Comparison of ENCODE assay signal across 9 mouse cellular contexts in genomic region chr2:118509688-118510446, GRCm38 (mm10). TPM values are rescaled to one million over a fixed set of nuclear protein-coding genes. Genes with fewer than 3 reads are reported as not detected.
A peak's percentile ranks its signal among the peaks of the same experiment; 100 is the strongest.
DNase-seq lines count a peak whose midpoint lies in the region; ATAC-seq and TF ChIP-seq lines count a peak whose summit lies in the region.
"Had no signal": no experiment of that assay in that cellular context is flagged by ENCODE, and none has a peak within 500 bp of the region (broad histone marks: within the 10 kb centered on the region; RNA-seq: fewer than 3 reads in every experiment).

No protein-coding gene starts in this region.

- no peak for TF ChIP-seq EP300 in stomach, postnatal 0 days (optimal IDR thresholded peaks at IDR 0.05)

- no peak overlapping the region for H3K9ac ChIP-seq in midbrain, embryonic 16.5 days (ENCODE audit: low read depth, low read length)
- H3K9ac ChIP-seq in intestine, postnatal 0 days (ENCODE audit: low read depth, low read length), result 0 out of 2 replicates have a peak overlapping the region, but pooled peaks have one; percentile 1
- H3K9ac ChIP-seq in stomach, postnatal 0 days (ENCODE audit: low read length), result peak overlapping the region; percentile 41; the same call in 1 of the 2 replicates
- H3K9ac ChIP-seq: liver, embryonic 14.5 days had no signal

- H3K9me3 ChIP-seq in heart, embryonic 10.5 days, result no peaks in the 10 kb centered on the region
- no peaks in the 10 kb centered on the region for H3K9me3 ChIP-seq in midbrain, embryonic 10.5 days (replicated peaks)
- H3K9me3 ChIP-seq in midbrain, embryonic 16.5 days (replicated peaks; ENCODE audit: control insufficient read depth, low read length, poor library complexity, severe bottlenecking), result no peaks in the 10 kb centered on the region
- H3K9me3 ChIP-seq in intestine, postnatal 0 days (ENCODE audit: control insufficient read depth), result no peaks in the 10 kb centered on the region
- H3K9me3 ChIP-seq in stomach, postnatal 0 days (ENCODE audit: control insufficient read depth, low read length), result no peaks in the 10 kb centered on the region

- H3K36me3 ChIP-seq in heart, embryonic 10.5 days, result no peaks in the 10 kb centered on the region
- H3K36me3 ChIP-seq in midbrain, embryonic 10.5 days, result no peaks in the 10 kb centered on the region
- no peaks in the 10 kb centered on the region for H3K36me3 ChIP-seq in midbrain, embryonic 16.5 days (ENCODE audit: control insufficient read depth, insufficient read depth, low read length)
- no peaks in the 10 kb centered on the region for H3K36me3 ChIP-seq in intestine, postnatal 0 days (ENCODE audit: control insufficient read depth, insufficient read depth)
- no peaks in the 10 kb centered on the region for H3K36me3 ChIP-seq in stomach, postnatal 0 days (ENCODE audit: control insufficient read depth, insufficient read depth, low read length)

- H3K27ac ChIP-seq in heart, embryonic 10.5 days, result peak overlapping the region; percentile 85
- H3K27ac ChIP-seq in midbrain, embryonic 10.5 days (replicated peaks), result peak overlapping the region; percentile 89
- no peak overlapping the region for H3K27ac ChIP-seq in midbrain, embryonic 16.5 days (ENCODE audit: low read length)
- peak overlapping the region; percentile 15; the same call in 1 of the 2 replicates for H3K27ac ChIP-seq in intestine, postnatal 0 days (ENCODE audit: low read depth, low read length)
- H3K27ac ChIP-seq in stomach, postnatal 0 days (replicated peaks), result peak overlapping the region; percentile 45
- H3K27ac ChIP-seq: liver, embryonic 14.5 days had no signal

- TF ChIP-seq CTCF in intestine, postnatal 0 days (IDR thresholded peaks at IDR 0.05; ENCODE audit: low read depth), result no peak
- no peak for TF ChIP-seq CTCF in stomach, postnatal 0 days (IDR thresholded peaks at IDR 0.05; ENCODE audit: low read depth)

- H3K4me1 ChIP-seq in heart, embryonic 10.5 days, result peaks cover 17% of the 10 kb centered on the region
- H3K4me1 ChIP-seq in midbrain, embryonic 10.5 days, result peaks cover 37% of the 10 kb centered on the region
- H3K4me1 ChIP-seq in midbrain, embryonic 16.5 days (ENCODE audit: control insufficient read depth, insufficient read depth, low read length), result peaks cover 3% of the 10 kb centered on the region; the same call in 1 of the 2 replicates
- H3K4me1 ChIP-seq in intestine, postnatal 0 days (replicated peaks; ENCODE audit: control insufficient read depth, insufficient read depth, low read length), result no peaks in the 10 kb centered on the region; the same call in 1 of the 2 replicates
- H3K4me1 ChIP-seq in stomach, postnatal 0 days (replicated peaks; ENCODE audit: control insufficient read depth, insufficient read depth), result peaks cover 5% of the 10 kb centered on the region

- no peaks in the 10 kb centered on the region for H3K27me3 ChIP-seq in heart, embryonic 10.5 days (ENCODE audit: insufficient read depth, poor library complexity, severe bottlenecking)
- H3K27me3 ChIP-seq in midbrain, embryonic 10.5 days (ENCODE audit: low read depth, poor library complexity, severe bottlenecking), result peaks cover 11% of the 10 kb centered on the region
- H3K27me3 ChIP-seq in midbrain, embryonic 16.5 days (ENCODE audit: control insufficient read depth, insufficient read depth, low read depth, low read length), result no peaks in the 10 kb centered on the region
- H3K27me3 ChIP-seq in intestine, postnatal 0 days (replicated peaks; ENCODE audit: control insufficient read depth, insufficient read depth, low read length), result no peaks in the 10 kb centered on the region
- no peaks in the 10 kb centered on the region for H3K27me3 ChIP-seq in stomach, postnatal 0 days (ENCODE audit: control insufficient read depth, insufficient read depth, low read length)

- DNase-seq in heart, embryonic 10.5 days (ENCODE audit: low spot score), result no peak
- no peak for DNase-seq in heart, adult 11 months
- DNase-seq in midbrain, embryonic 10.5 days (ENCODE audit: low spot score), result no peak
- no peak for DNase-seq in stomach, postnatal 0 days (ENCODE audit: low spot score)
- DNase-seq in liver, result no peak

- WGBS in heart, embryonic 10.5 days, result 62% methylated on average over 8 of the region's 8 CpGs
- 59% methylated on average over 8 of the region's 8 CpGs for WGBS in midbrain, embryonic 10.5 days
- 43% methylated on average over 8 of the region's 8 CpGs for WGBS in midbrain, embryonic 16.5 days
- WGBS in intestine, postnatal 0 days, result 73% methylated on average over 7 of the region's 8 CpGs
- 62% methylated on average over 8 of the region's 8 CpGs for WGBS in stomach, postnatal 0 days

- no peak overlapping the region for H3K4me2 ChIP-seq in midbrain, embryonic 16.5 days (ENCODE audit: low read length)
- H3K4me2 ChIP-seq in intestine, postnatal 0 days (replicated peaks; ENCODE audit: low read depth), result peak overlapping the region; percentile 41
- no peak overlapping the region; the same call in 1 of the 2 replicates for H3K4me2 ChIP-seq in stomach, postnatal 0 days (replicated peaks; ENCODE audit: low read depth)

- ATAC-seq in midbrain, embryonic 16.5 days, result no peak
- ATAC-seq in intestine, postnatal 0 days, result no peak
- ATAC-seq in stomach, postnatal 0 days (ENCODE audit: low FRiP score, low TSS enrichment), result no peak
- no peak for ATAC-seq in frontal cortex, adult (ENCODE audit: low TSS enrichment)

- peak overlapping the region; percentile 25; the same call in 1 of the 2 replicates for H3K4me3 ChIP-seq in heart, embryonic 10.5 days
- H3K4me3 ChIP-seq in midbrain, embryonic 10.5 days, result peak overlapping the region; percentile 23
- no peak overlapping the region for H3K4me3 ChIP-seq in midbrain, embryonic 16.5 days (ENCODE audit: low read depth, low read length)
- no peak overlapping the region for H3K4me3 ChIP-seq in intestine, postnatal 0 days (ENCODE audit: low read depth, low read length)
- no peak overlapping the region for H3K4me3 ChIP-seq in stomach, postnatal 0 days (ENCODE audit: low read depth, low read length)

RNA-seq across cellular contexts. Expression of gene Srp14, which starts 30.4 kb away (rescaled TPM):
- polyA plus RNA-seq in heart, embryonic 10.5 days (2016; fragmentation: Nextera tagmentation; extraction: Ambion mirVana), result 209 and 232 TPM in 2 replicates
- polyA plus RNA-seq in midbrain, embryonic 10.5 days (2016; fragmentation: Nextera tagmentation; extraction: Ambion mirVana), result 261 and 272 TPM in 2 replicates
- polyA plus RNA-seq in midbrain, embryonic 16.5 days (2015; fragmentation: Nextera tagmentation; extraction: Ambion mirVana), result 306 and 312 TPM in 2 replicates
- 164 and 168 TPM in 2 replicates for polyA plus RNA-seq in intestine, postnatal 0 days (2015; fragmentation: Nextera tagmentation; extraction: Ambion mirVana)
- 175 and 180 TPM in 2 replicates for polyA plus RNA-seq in stomach, postnatal 0 days (2015; fragmentation: Nextera tagmentation; extraction: Ambion mirVana)

RNA-seq across cellular contexts. Expression of gene Bmf, which starts 39.6 kb away (rescaled TPM):
- polyA plus RNA-seq in heart, embryonic 10.5 days (2016; fragmentation: Nextera tagmentation; extraction: Ambion mirVana), result 2.5 and 3.7 TPM in 2 replicates
- 2.9 and 3.0 TPM in 2 replicates for polyA plus RNA-seq in midbrain, embryonic 10.5 days (2016; fragmentation: Nextera tagmentation; extraction: Ambion mirVana)
- 1.2 and 2.0 TPM in 2 replicates for polyA plus RNA-seq in midbrain, embryonic 16.5 days (2015; fragmentation: Nextera tagmentation; extraction: Ambion mirVana)
- 1.4 and 1.7 TPM in 2 replicates for polyA plus RNA-seq in intestine, postnatal 0 days (2015; fragmentation: Nextera tagmentation; extraction: Ambion mirVana)
- 2.3 and 2.8 TPM in 2 replicates for polyA plus RNA-seq in stomach, postnatal 0 days (2015; fragmentation: Nextera tagmentation; extraction: Ambion mirVana)

Comparison
In these comparisons a context has a peak if more than half of its experiments do, and no peak if none do; other contexts are left out.
1. H3K4me3 ChIP-seq: peak in heart, embryonic 10.5 days (single experiment) and midbrain, embryonic 10.5 days (single experiment); none in midbrain, embryonic 16.5 days (single experiment), intestine, postnatal 0 days (single experiment) and stomach, postnatal 0 days (single experiment).